Mouse (Mus musculus) hindbrain, postnatal 0 days (tissue): Measurements from ENCODE around the gene Rps15. TPM values are rescaled to one million over a fixed set of nuclear protein-coding genes. Genes with fewer than 3 reads are reported as not detected.

ENCODE experiments used
- ATAC-seq: fragments of 200-750 bp; cut with Nextera tagmentation; 2 replicates; pipeline ENCODE4 v1.8.0; 2017; ENCODE audit warnings: mild to moderate bottlenecking, moderate TSS enrichment, moderate library complexity
- DNase-seq: peaks from one replicate; pipeline ENCODE4 v3.0.0-alpha.2; 2015; ENCODE audit warnings: low spot score
- H3K27ac ChIP-seq: fragments of 300-500 bp; sonication (generic); 2 replicates; pipeline ENCODE4 v1.5.1; 2014; ENCODE audit warnings: mild to moderate bottlenecking
- H3K27me3 ChIP-seq: fragments of 300-500 bp; sonication (generic); 2 replicates; pipeline ENCODE4 v1.6.1; 2014; ENCODE audit warnings: low read length, mixed read lengths; ENCODE audit not compliant: insufficient read depth
- H3K36me3 ChIP-seq: fragments of 300-500 bp; sonication (generic); 2 replicates; pipeline ENCODE4 v1.6.1; 2014; ENCODE audit warnings: low read length, mixed read lengths; ENCODE audit not compliant: insufficient read depth
- H3K4me1 ChIP-seq: fragments of 300-500 bp; sonication (generic); 2 replicates; pipeline ENCODE4 v1.6.1; 2014; ENCODE audit warnings: antibody characterized with exemption, low read length, mixed read lengths; ENCODE audit not compliant: insufficient read depth
- H3K4me2 ChIP-seq: fragments of 300-500 bp; sonication (generic); 2 replicates; pipeline ENCODE4 v1.6.1; 2014; ENCODE audit warnings: low read depth, mild to moderate bottlenecking, low read length, moderate library complexity, mixed read lengths
- H3K4me3 ChIP-seq: fragments of 300-500 bp; sonication (generic); 2 replicates; pipeline ENCODE4 v1.5.1; 2014; ENCODE audit warnings: low read length
- H3K9ac ChIP-seq: fragments of 300-500 bp; sonication (generic); replicated peaks from 2 replicates; pipeline ENCODE4 v1.6.1; 2014; ENCODE audit warnings: mild to moderate bottlenecking, low read length, moderate library complexity, mixed read lengths
- H3K9me3 ChIP-seq: fragments of 300-500 bp; sonication (generic); 2 replicates; pipeline ENCODE4 v1.6.1; 2016; ENCODE audit warnings: low read length, mixed read lengths
- CTCF ChIP-seq: IDR thresholded peaks from 2 replicates; pipeline ENCODE4 v1.5.1; 2016; ENCODE audit warnings: antibody characterized with exemption, control low read depth, low read depth
- WGBS: fragments of 180-500 bp; shearing (Covaris S2); extraction: QIAGEN DNeasy Blood & Tissue Kit; methylation state at CpG from one replicate; pipeline ENCODE4 v1.1.7; 2014; 5-methylcytosine and 5-hydroxymethylcytosine counted together
- polyA plus RNA-seq: library from polyadenylated mRNA; unstranded; fragments of >200 nt; fragmentation: Nextera tagmentation; extraction: Ambion mirVana; gene quantifications from 2 replicates; pipeline ENCODE4 v1.2.1, GENCODE M21; 2015
- total RNA-seq: library from RNA; depleted of rRNA; stranded (reverse); fragments of >200 nt; gene quantifications from 2 replicates; pipeline ENCODE4 v1.2.3, GENCODE M21; 2014

Gene Rps15
- total and polyA plus RNA-seq, 2 experiments from 2014 or later = 676 to 1,031 TPM

GRCm38 (mm10) chr10:80260642-80261584 is 31.3 kb upstream of the Rps15 start, which contains the start of the genes Gamt and Dazap1:
Gamt (minus strand) TSS chr10:80261012.
Dazap1 (plus strand) TSS chr10:80261486.
- peaks cover 27% of the 10 kb centered on the region for H3K4me1 ChIP-seq
- H3K27ac ChIP-seq = peak within 1 kb of the TSS; percentile 90
- H3K9me3 ChIP-seq = no peaks in the 10 kb centered on the region
- no peak for TF ChIP-seq CTCF
- H3K9ac ChIP-seq = peak within 1 kb of the TSS; percentile 57
- 1% methylated on average over 48 of the region's 49 CpGs for WGBS
- ATAC-seq = peak; percentile 83
- peak; percentile 95 for DNase-seq
- no peaks in the 10 kb centered on the region for H3K27me3 ChIP-seq
- peaks cover 22% of the 10 kb centered on the region for H3K36me3 ChIP-seq
- peak within 1 kb of the TSS; percentile 82 for H3K4me2 ChIP-seq
- H3K4me3 ChIP-seq = peak within 1 kb of the TSS; percentile 45

- peaks cover 16% of the 10 kb centered on the region; the same call in 1 of the 2 replicates for H3K36me3 ChIP-seq
- H3K4me1 ChIP-seq = peaks cover 29% of the 10 kb centered on the region
- DNase-seq (peak; percentile 92), ATAC-seq (peak; percentile 61)
- TF ChIP-seq CTCF = no peak
- peak overlapping the region; percentile 82 for H3K4me2 ChIP-seq
- no peaks in the 10 kb centered on the region for H3K27me3 ChIP-seq
- no peaks in the 10 kb centered on the region for H3K9me3 ChIP-seq
- peak overlapping the region; percentile 90 for H3K27ac ChIP-seq
- peak overlapping the region; percentile 45 for H3K4me3 ChIP-seq
- 2% methylated on average over 14 of the region's 14 CpGs for WGBS
- H3K9ac ChIP-seq = peak overlapping the region; percentile 57
Observed at GRCm38 (mm10) chr10:80261585-80261968, 30.7 kb upstream of the Rps15 start.

DNA sequence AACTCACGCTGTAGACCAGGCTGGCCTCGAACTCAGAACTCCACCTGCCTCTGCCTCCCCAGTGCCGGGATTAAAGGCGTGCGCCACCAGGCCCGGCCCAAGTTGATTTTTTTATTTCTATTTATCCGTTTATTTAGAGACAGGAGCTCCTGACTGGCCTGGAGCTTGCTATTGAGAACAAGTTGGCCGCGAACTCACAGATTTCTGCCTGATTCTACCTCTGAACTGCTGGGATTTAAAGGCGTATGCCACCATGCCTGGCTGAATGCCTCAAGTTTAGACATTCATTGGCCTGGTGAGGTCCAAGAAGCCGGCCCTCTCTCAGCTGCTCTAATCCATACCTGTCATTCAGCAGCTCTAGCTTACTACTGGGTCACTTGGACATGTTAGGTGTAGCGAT is 30.1 kb upstream of the Rps15 start:
- Histone ChIP-seq H3K4me1 (peaks cover 33% of the 10 kb centered on the region), H3K9ac (no peak overlapping the region), H3K9me3 (no peaks in the 10 kb centered on the region), H3K27me3 (no peaks in the 10 kb centered on the region), H3K27ac (no peak overlapping the region; the same call in 1 of the 2 replicates), H3K36me3 (peaks cover 11% of the 10 kb centered on the region; the same call in 1 of the 2 replicates), H3K4me2 (peak overlapping the region; percentile 82; the same call in 1 of the 2 replicates), H3K4me3 (no peak overlapping the region)
- ATAC-seq (no peak), DNase-seq (no peak)
- no peak for TF ChIP-seq CTCF
- 67% methylated on average over 12 of the region's 12 CpGs for WGBS

DNA sequence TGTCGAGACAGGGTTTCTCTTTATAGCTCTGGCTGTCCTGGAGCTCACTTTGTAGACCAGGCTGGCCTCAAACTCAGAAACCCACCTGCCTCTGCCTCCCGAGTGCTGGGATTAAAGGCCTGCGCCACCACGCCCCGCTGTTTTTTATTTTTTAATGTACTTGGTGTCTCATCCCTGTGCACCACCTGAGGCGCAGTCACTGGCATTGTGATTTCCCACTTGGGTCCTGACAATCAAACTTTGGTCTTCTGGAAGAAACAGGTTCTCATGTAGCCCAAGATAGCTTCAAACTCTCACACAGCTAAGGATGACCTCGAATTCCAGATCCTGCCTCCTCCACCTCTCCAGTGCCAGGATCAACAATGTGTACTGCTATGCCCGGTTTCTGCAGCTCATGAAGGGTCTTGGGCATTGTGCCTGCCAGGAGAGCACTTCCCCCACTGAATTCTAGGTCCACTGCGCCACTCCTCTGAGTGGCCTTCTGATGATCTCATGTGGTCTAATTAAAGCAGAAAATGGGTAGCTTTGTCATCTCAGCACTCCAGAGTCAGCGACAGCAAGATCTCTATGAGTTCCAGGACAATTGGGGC is 29.4 kb upstream of the Rps15 start:
- ATAC-seq (no peak), DNase-seq (no peak)
- TF ChIP-seq CTCF = no peak
- Histone ChIP-seq H3K4me3 (no peak overlapping the region), H3K27ac (no peak overlapping the region), H3K36me3 (peaks cover 11% of the 10 kb centered on the region), H3K4me1 (peaks cover 40% of the 10 kb centered on the region), H3K9ac (no peak overlapping the region), H3K4me2 (no peak overlapping the region), H3K9me3 (no peaks in the 10 kb centered on the region), H3K27me3 (no peaks in the 10 kb centered on the region)
- WGBS = 94% methylated on average over 10 of the region's 10 CpGs

GRCm38 (mm10) chr10:80264341-80265148 is 27.7 kb upstream of the Rps15 start:
- Histone ChIP-seq H3K4me2 (peak overlapping the region; percentile 72), H3K27ac (peak overlapping the region; percentile 80), H3K4me3 (peak overlapping the region; percentile 94), H3K9me3 (no peaks in the 10 kb centered on the region), H3K9ac (peak overlapping the region; percentile 98), H3K27me3 (no peaks in the 10 kb centered on the region), H3K4me1 (peaks cover 38% of the 10 kb centered on the region), H3K36me3 (peaks cover 5% of the 10 kb centered on the region; the same call in 1 of the 2 replicates)
- ATAC-seq (peak; percentile 79), DNase-seq (peak; percentile 100)
- WGBS = 3% methylated on average over 62 of the region's 81 CpGs
- TF ChIP-seq CTCF = no peak

GRCm38 (mm10) chr10:80265149-80265486 is 27.1 kb upstream of the Rps15 start:
- Histone ChIP-seq H3K4me2 (peak overlapping the region; percentile 72), H3K4me3 (peak overlapping the region; percentile 94), H3K9ac (peak overlapping the region; percentile 98), H3K27ac (peak overlapping the region; percentile 80), H3K36me3 (peaks cover 5% of the 10 kb centered on the region; the same call in 1 of the 2 replicates), H3K27me3 (no peaks in the 10 kb centered on the region), H3K9me3 (no peaks in the 10 kb centered on the region), H3K4me1 (peaks cover 32% of the 10 kb centered on the region)
- no peak for TF ChIP-seq CTCF
- 0% methylated on average over 18 of the region's 18 CpGs for WGBS
- ATAC-seq = no peak
- no peak for DNase-seq
